Comparison of ENCODE assay signal across 20 mouse cellular contexts in genomic region chr14:52071599-52072137, GRCm38 (mm10). TPM values are rescaled to one million over a fixed set of nuclear protein-coding genes. Genes with fewer than 3 reads are reported as not detected.
DNase-seq lines count a peak whose midpoint lies in the region; ATAC-seq and TF ChIP-seq lines count a peak whose summit lies in the region.
"Had no signal": no experiment of that assay in that cellular context is flagged by ENCODE, and none has a peak within 500 bp of the region (broad histone marks: within the 10 kb centered on the region; RNA-seq: fewer than 3 reads in every experiment).

No protein-coding gene starts in this region.

- no peak overlapping the region for H3K4me3 ChIP-seq in forebrain, embryonic 13.5 days
- H3K4me3 ChIP-seq in forebrain, embryonic 10.5 days = no peak overlapping the region
- no peak overlapping the region for H3K4me3 ChIP-seq in lung, embryonic 14.5 days (ENCODE audit: low read depth, low read length)
- H3K4me3 ChIP-seq in intestine, embryonic 15.5 days (replicated peaks) = no peak overlapping the region
- H3K4me3 ChIP-seq in stomach, embryonic 14.5 days (ENCODE audit: low read depth, low read length) = no peak overlapping the region
- H3K4me3 ChIP-seq in left cerebral cortex, adult 2 months = no peak overlapping the region
- H3K4me3 ChIP-seq: erythroblast, embryonic 14.5 days; heart, embryonic 10.5 days had no signal

- H3K4me2 ChIP-seq in forebrain, embryonic 13.5 days = no peak overlapping the region
- no peak overlapping the region for H3K4me2 ChIP-seq in lung, embryonic 14.5 days
- H3K4me2 ChIP-seq in intestine, embryonic 15.5 days (replicated peaks) = no peak overlapping the region
- no peak overlapping the region for H3K4me2 ChIP-seq in stomach, embryonic 14.5 days (replicated peaks; ENCODE audit: low read depth, low read length)

- intact Hi-C loops in left cerebral cortex, adult 2 months (cut with DNase I) = no loop called here

- H3K36me3 ChIP-seq in forebrain, embryonic 13.5 days (ENCODE audit: poor library complexity, severe bottlenecking) = peaks cover 62% of the 10 kb centered on the region
- H3K36me3 ChIP-seq in forebrain, embryonic 10.5 days (replicated peaks) = peaks cover 66% of the 10 kb centered on the region
- peaks cover 61% of the 10 kb centered on the region for H3K36me3 ChIP-seq in lung, embryonic 14.5 days (ENCODE audit: insufficient read depth)
- peaks cover 20% of the 10 kb centered on the region for H3K36me3 ChIP-seq in intestine, embryonic 15.5 days
- peaks cover 38% of the 10 kb centered on the region for H3K36me3 ChIP-seq in stomach, embryonic 14.5 days (ENCODE audit: control insufficient read depth, insufficient read depth, low read length)

- H3K27ac ChIP-seq in forebrain, embryonic 13.5 days = no peak overlapping the region
- H3K27ac ChIP-seq in forebrain, embryonic 10.5 days = no peak overlapping the region
- H3K27ac ChIP-seq in lung, embryonic 14.5 days (ENCODE audit: low read depth) = no peak overlapping the region
- no peak overlapping the region for H3K27ac ChIP-seq in intestine, embryonic 15.5 days
- no peak overlapping the region for H3K27ac ChIP-seq in stomach, embryonic 14.5 days (ENCODE audit: low read length)
- H3K27ac ChIP-seq in left cerebral cortex, adult 2 months = no peak overlapping the region
- H3K27ac ChIP-seq: heart, embryonic 10.5 days had no signal

- no peak overlapping the region for H3K9ac ChIP-seq in forebrain, embryonic 13.5 days
- H3K9ac ChIP-seq in lung, embryonic 14.5 days = no peak overlapping the region
- H3K9ac ChIP-seq in intestine, embryonic 15.5 days = no peak overlapping the region
- H3K9ac ChIP-seq in stomach, embryonic 14.5 days (replicated peaks; ENCODE audit: low read depth, low read length) = no peak overlapping the region

- no peaks in the 10 kb centered on the region for H3K27me3 ChIP-seq in forebrain, embryonic 13.5 days
- H3K27me3 ChIP-seq in forebrain, embryonic 10.5 days (ENCODE audit: poor library complexity, severe bottlenecking) = no peaks in the 10 kb centered on the region
- no peaks in the 10 kb centered on the region for H3K27me3 ChIP-seq in lung, embryonic 14.5 days (ENCODE audit: insufficient read depth, low read length)
- no peaks in the 10 kb centered on the region for H3K27me3 ChIP-seq in intestine, embryonic 15.5 days (replicated peaks)
- H3K27me3 ChIP-seq in stomach, embryonic 14.5 days (ENCODE audit: control insufficient read depth, insufficient read depth, low read length) = no peaks in the 10 kb centered on the region

- TF ChIP-seq CTCF in lung, embryonic 14.5 days (IDR thresholded peaks at IDR 0.05; ENCODE audit: low read depth) = no peak
- TF ChIP-seq CTCF in left cerebral cortex, adult 2 months (IDR thresholded peaks at IDR 0.05) = no peak

- H3K4me1 ChIP-seq in forebrain, embryonic 13.5 days = no peaks in the 10 kb centered on the region
- H3K4me1 ChIP-seq in forebrain, embryonic 10.5 days = no peaks in the 10 kb centered on the region
- H3K4me1 ChIP-seq in lung, embryonic 14.5 days (ENCODE audit: insufficient read depth) = no peaks in the 10 kb centered on the region
- no peaks in the 10 kb centered on the region for H3K4me1 ChIP-seq in intestine, embryonic 15.5 days (replicated peaks)
- no peaks in the 10 kb centered on the region for H3K4me1 ChIP-seq in stomach, embryonic 14.5 days (ENCODE audit: control insufficient read depth, insufficient read depth, low read length)
- H3K4me1 ChIP-seq: heart, embryonic 10.5 days had no signal

- 93% methylated on average over 15 of the region's 15 CpGs for whole genome bisulfite sequencing in forebrain, embryonic 13.5 days
- WGBS in forebrain, embryonic 10.5 days = 93% methylated on average over 15 of the region's 15 CpGs
- 93% methylated on average over 15 of the region's 15 CpGs for WGBS in lung, embryonic 14.5 days
- 92% methylated on average over 15 of the region's 15 CpGs for WGBS in intestine, embryonic 15.5 days
- WGBS in stomach, embryonic 14.5 days = 94% methylated on average over 15 of the region's 15 CpGs

- 0 out of 2 replicates have a peak, but pooled peaks have one; percentile 16 for ATAC-seq in forebrain, embryonic 13.5 days
- ATAC-seq in lung, embryonic 14.5 days (ENCODE audit: insufficient read depth) = peak; percentile 46; the same call in 1 of the 2 replicates
- peak; percentile 24 for ATAC-seq in intestine, embryonic 15.5 days
- 0 out of 2 replicates have a peak, but pooled peaks have one; percentile 28 for ATAC-seq in stomach, embryonic 14.5 days (ENCODE audit: insufficient number of reproducible peaks, insufficient read depth, low FRiP score, low read depth)

- no peaks in the 10 kb centered on the region for H3K9me3 ChIP-seq in forebrain, embryonic 13.5 days (replicated peaks)
- no peaks in the 10 kb centered on the region for H3K9me3 ChIP-seq in forebrain, embryonic 10.5 days
- H3K9me3 ChIP-seq in lung, embryonic 14.5 days (ENCODE audit: low read depth, low read length) = no peaks in the 10 kb centered on the region
- H3K9me3 ChIP-seq in intestine, embryonic 15.5 days = no peaks in the 10 kb centered on the region
- no peaks in the 10 kb centered on the region for H3K9me3 ChIP-seq in stomach, embryonic 14.5 days (ENCODE audit: control insufficient read depth, low read depth, low read length)
- H3K9me3 ChIP-seq: heart, embryonic 10.5 days had no signal

- DNase-seq in forebrain, embryonic 10.5 days (ENCODE audit: extremely low spot score, low spot score) = no peak
- DNase-seq in lung, embryonic 14.5 days = no peak
- no peak for DNase-seq in lung, postnatal 36 days
- DNase-seq in left cerebral cortex, adult 2 months (ENCODE audit: extremely low spot score in 1 of 2, low spot score in 2 of 2) = no peak
- no peak for DNase-seq in left cerebral cortex, adult 9 months (ENCODE audit: low spot score in 2 of 2)
- DNase-seq: adrenal gland, adult 8-10 months; lung, postnatal 14 days; thymus, adult 18-20 months had no signal

RNA-seq across cellular contexts. Expression of gene Olfr221, which starts 29.4 kb away (rescaled TPM):
- not detected in 2 replicates for polyA plus RNA-seq in forebrain, embryonic 13.5 days (2015; fragmentation: Nextera tagmentation; extraction: Ambion mirVana)
- not detected in 2 replicates for polyA plus RNA-seq in forebrain, embryonic 10.5 days (2016; fragmentation: Nextera tagmentation; extraction: Ambion mirVana)
- not detected in 2 replicates for polyA plus RNA-seq in lung, embryonic 14.5 days (2014; fragmentation: Nextera tagmentation; extraction: Ambion mirVana)
- not detected in 2 replicates for polyA plus RNA-seq in intestine, embryonic 15.5 days (2015; fragmentation: Nextera tagmentation; extraction: Ambion mirVana)
- polyA plus RNA-seq in stomach, embryonic 14.5 days (2014; fragmentation: Nextera tagmentation; extraction: Ambion mirVana) = not detected in 2 replicates
- not detected for total RNA-seq in left cerebral cortex, adult 2 months (2021)
- total RNA-seq: adrenal gland, adult 8-10 months; gastrocnemius, adult 8-10 months; hematopoietic stem cell, adult 5-6 weeks; layer of hippocampus, adult 18-20 months; left cerebral cortex, postnatal 14 days; monocyte, adult 5-6 weeks had no signal
- polyA plus RNA-seq: C2C12; cortical plate, adult 2 months; erythroblast, embryonic 14.5 days; heart, embryonic 10.5 days had no signal

RNA-seq across cellular contexts. Expression of gene Hnrnpc, which starts 32.2 kb away (rescaled TPM):
- 830 and 894 TPM in 2 replicates for polyA plus RNA-seq in forebrain, embryonic 13.5 days (2015; fragmentation: Nextera tagmentation; extraction: Ambion mirVana)
- polyA plus RNA-seq in forebrain, embryonic 10.5 days (2016; fragmentation: Nextera tagmentation; extraction: Ambion mirVana) = 894 and 948 TPM in 2 replicates
- polyA plus RNA-seq in lung, embryonic 14.5 days (2014; fragmentation: Nextera tagmentation; extraction: Ambion mirVana) = 673 and 695 TPM in 2 replicates
- 555 and 601 TPM in 2 replicates for polyA plus RNA-seq in intestine, embryonic 15.5 days (2015; fragmentation: Nextera tagmentation; extraction: Ambion mirVana)
- polyA plus RNA-seq in stomach, embryonic 14.5 days (2014; fragmentation: Nextera tagmentation; extraction: Ambion mirVana) = 586 and 599 TPM in 2 replicates
- 100 to 1,000 TPM; 213 to 221 TPM for total RNA-seq in left cerebral cortex, adult 2 months (2021)

RNA-seq across cellular contexts. Expression of gene Rpgrip1, which starts 38.8 kb away (rescaled TPM):
- polyA plus RNA-seq in forebrain, embryonic 13.5 days (2015; fragmentation: Nextera tagmentation; extraction: Ambion mirVana) = 82.5 and 91.0 TPM in 2 replicates
- 130 and 134 TPM in 2 replicates for polyA plus RNA-seq in forebrain, embryonic 10.5 days (2016; fragmentation: Nextera tagmentation; extraction: Ambion mirVana)
- polyA plus RNA-seq in lung, embryonic 14.5 days (2014; fragmentation: Nextera tagmentation; extraction: Ambion mirVana) = 76.1 TPM in 2 replicates
- polyA plus RNA-seq in intestine, embryonic 15.5 days (2015; fragmentation: Nextera tagmentation; extraction: Ambion mirVana) = 60.1 and 62.2 TPM in 2 replicates
- polyA plus RNA-seq in stomach, embryonic 14.5 days (2014; fragmentation: Nextera tagmentation; extraction: Ambion mirVana) = 54.3 and 67.1 TPM in 2 replicates
- total RNA-seq in left cerebral cortex, adult 2 months (2021) = 1 to 10 TPM; 1.5 to 1.8 TPM
- total RNA-seq: gastrocnemius, adult 8-10 months had no signal
- polyA plus RNA-seq: erythroblast, embryonic 14.5 days had no signal

RNA-seq across cellular contexts. Expression of gene Zfp219, which starts 51.1 kb away (rescaled TPM):
- 52.3 and 58.6 TPM in 2 replicates for polyA plus RNA-seq in forebrain, embryonic 13.5 days (2015; fragmentation: Nextera tagmentation; extraction: Ambion mirVana)
- polyA plus RNA-seq in forebrain, embryonic 10.5 days (2016; fragmentation: Nextera tagmentation; extraction: Ambion mirVana) = 85.4 and 87.6 TPM in 2 replicates
- polyA plus RNA-seq in lung, embryonic 14.5 days (2014; fragmentation: Nextera tagmentation; extraction: Ambion mirVana) = 25.8 and 28.3 TPM in 2 replicates
- 29.7 and 29.8 TPM in 2 replicates for polyA plus RNA-seq in intestine, embryonic 15.5 days (2015; fragmentation: Nextera tagmentation; extraction: Ambion mirVana)
- 30.8 and 32.8 TPM in 2 replicates for polyA plus RNA-seq in stomach, embryonic 14.5 days (2014; fragmentation: Nextera tagmentation; extraction: Ambion mirVana)
- total RNA-seq in left cerebral cortex, adult 2 months (2021) = 10 to 100 TPM; 36.4 to 41.4 TPM

RNA-seq across cellular contexts. Expression of gene Tmem253, which starts 56.2 kb away (rescaled TPM):
- 0.63 and 0.96 TPM in 2 replicates for polyA plus RNA-seq in forebrain, embryonic 13.5 days (2015; fragmentation: Nextera tagmentation; extraction: Ambion mirVana)
- polyA plus RNA-seq in forebrain, embryonic 10.5 days (2016; fragmentation: Nextera tagmentation; extraction: Ambion mirVana) = 0.63 and 0.96 TPM in 2 replicates
- 0.35 and 0.74 TPM in 2 replicates for polyA plus RNA-seq in lung, embryonic 14.5 days (2014; fragmentation: Nextera tagmentation; extraction: Ambion mirVana)
- polyA plus RNA-seq in intestine, embryonic 15.5 days (2015; fragmentation: Nextera tagmentation; extraction: Ambion mirVana) = 50.1 and 60.0 TPM in 2 replicates
- 0.62 and 2.0 TPM in 2 replicates for polyA plus RNA-seq in stomach, embryonic 14.5 days (2014; fragmentation: Nextera tagmentation; extraction: Ambion mirVana)
- total RNA-seq in left cerebral cortex, adult 2 months (2021) = under 1 TPM in 1 of 2 experiments, not detected in 1; 0.37 TPM
- total RNA-seq: hematopoietic stem cell, adult 5-6 weeks; monocyte, adult 5-6 weeks had no signal
- polyA plus RNA-seq: erythroblast, embryonic 14.5 days had no signal
